Mouse (Mus musculus): ENCODE results near the gene Gdf11. TPM values are rescaled to one million over a fixed set of nuclear protein-coding genes. Genes with fewer than 3 reads are reported as not detected.

Gene Gdf11
- total and polyA plus RNA-seq, 3 experiments = 0.78 to 2.5 (median 2.0) TPM

DNA sequence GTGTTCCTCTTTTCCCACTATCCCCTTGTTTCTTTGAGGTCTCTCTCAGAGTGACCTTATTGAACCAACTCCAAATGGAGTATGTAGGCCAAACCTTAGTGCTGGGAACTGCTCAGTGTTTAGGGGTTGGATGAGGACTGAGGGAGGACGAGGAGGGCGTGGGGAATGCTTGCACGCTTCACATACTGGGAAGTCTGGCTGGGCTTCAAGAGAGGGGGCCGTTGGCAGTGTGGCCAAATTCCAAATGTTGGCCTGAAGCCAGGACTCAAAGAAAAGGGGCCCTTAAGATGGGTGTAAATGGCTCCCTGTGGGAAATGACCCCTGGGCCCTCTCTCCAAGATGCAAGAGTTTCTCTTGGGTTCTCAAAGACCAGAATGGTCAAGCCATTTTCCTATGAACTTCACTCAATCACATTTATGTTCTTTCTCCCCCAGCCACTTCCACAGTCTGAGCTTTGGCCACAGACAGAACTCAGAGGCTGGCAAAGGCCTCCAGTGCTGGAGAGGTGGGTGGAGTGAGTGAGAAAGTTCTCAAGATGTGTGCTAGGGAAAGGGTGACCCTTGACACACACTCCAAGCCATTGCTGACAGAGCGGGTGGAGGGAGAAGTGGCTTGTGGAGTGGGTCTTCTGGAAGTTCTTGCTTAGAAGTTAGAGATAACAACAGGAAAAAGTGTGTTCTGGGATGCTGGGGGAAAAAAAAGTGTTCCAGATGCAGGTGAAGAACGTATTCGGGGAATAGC is 38.3 kb upstream of the Gdf11 start:
- Histone ChIP-seq H3K4me3 (no peak overlapping the region), H3K27me3 (ENCODE audit: control insufficient read depth, insufficient read depth, low read length) (no peaks in the 10 kb centered on the region), H3K9ac (ENCODE audit: low read depth, low read length) (no peak overlapping the region), H3K4me1 (ENCODE audit: control insufficient read depth, insufficient read depth, low read length) (peaks cover 9% of the 10 kb centered on the region), H3K36me3 (ENCODE audit: control insufficient read depth, insufficient read depth, low read length) (no peaks in the 10 kb centered on the region), H3K79me2 (replicated peaks; ENCODE audit: control insufficient read depth, insufficient read depth, low read length) (no peaks in the 10 kb centered on the region), H3K27ac (peak overlapping the region; percentile 27)
- WGBS = 51% methylated on average over 7 of the region's 7 CpGs
- no peak for TF ChIP-seq POLR2A (IDR thresholded peaks at IDR 0.05; ENCODE audit: insufficient read depth, low read depth, low read length)
- intact Hi-C loops (cut with DNase I) = no loop called here
- DNase-seq = no peak

- DNase-seq = no peak
- 37% methylated on average over 4 of the region's 4 CpGs for WGBS
- Histone ChIP-seq H3K4me1 (ENCODE audit: control insufficient read depth, insufficient read depth, low read length) (peaks cover 12% of the 10 kb centered on the region), H3K36me3 (ENCODE audit: control insufficient read depth, insufficient read depth, low read length) (no peaks in the 10 kb centered on the region), H3K9ac (ENCODE audit: low read depth, low read length) (no peak overlapping the region), H3K27me3 (ENCODE audit: control insufficient read depth, insufficient read depth, low read length) (no peaks in the 10 kb centered on the region), H3K4me3 (no peak overlapping the region), H3K27ac (peak overlapping the region; percentile 23; the same call in 1 of the 2 replicates), H3K79me2 (replicated peaks; ENCODE audit: control insufficient read depth, insufficient read depth, low read length) (no peaks in the 10 kb centered on the region)
- intact Hi-C loops (cut with DNase I) = no loop called here
- no peak for TF ChIP-seq POLR2A (IDR thresholded peaks at IDR 0.05; ENCODE audit: insufficient read depth, low read depth, low read length)
- no peak for TF ChIP-seq EP300 (IDR thresholded peaks at IDR 0.05; ENCODE audit: insufficient read depth, low read depth, low read length)
- no peak for TF ChIP-seq CTCF (IDR thresholded peaks at IDR 0.05)
Observed at GRCm38 (mm10) chr10:128928356-128928755, 36.8 kb upstream of the Gdf11 start.

DNA sequence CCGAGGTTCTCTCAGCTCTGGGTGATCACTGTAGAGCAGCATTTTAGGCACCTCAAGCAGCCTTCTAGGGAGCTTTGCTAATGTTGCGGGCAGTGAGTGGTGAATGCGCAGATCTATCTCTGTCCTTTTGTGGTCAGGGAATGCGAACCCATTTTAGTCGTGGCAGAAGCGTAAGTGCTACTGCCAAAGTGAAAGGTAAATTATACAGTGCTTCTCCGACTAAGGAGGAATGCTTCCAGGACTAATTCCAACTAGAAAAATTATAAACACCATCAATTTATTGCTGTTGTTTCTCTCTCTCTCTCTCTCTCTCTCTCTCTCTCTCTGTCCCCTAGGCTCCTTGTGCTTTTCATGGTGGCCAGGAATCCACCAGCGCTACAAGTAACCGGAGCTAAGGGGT is 32.4 kb upstream of the Gdf11 start, which contains the start of gene Bloc1s1:
Gene Bloc1s1, minus strand, starts transcription at position 101 of the 400 bp plus-strand sequence.
- 41% methylated on average over 9 of the region's 9 CpGs for WGBS

GRCm38 (mm10) chr10:128923013-128923691 is 31.6 kb upstream of the Gdf11 start:
- TF ChIP-seq CTCF (IDR thresholded peaks at IDR 0.05) = peak; percentile 71
- TF ChIP-seq EP300 (IDR thresholded peaks at IDR 0.05; ENCODE audit: insufficient read depth, low read depth, low read length) = peak; percentile 53
- peak; percentile 86 for TF ChIP-seq POLR2A (IDR thresholded peaks at IDR 0.05; ENCODE audit: insufficient read depth, low read depth, low read length)
- H3K4me1 ChIP-seq (ENCODE audit: control insufficient read depth, insufficient read depth, low read length) = peaks cover 13% of the 10 kb centered on the region
- H3K36me3 ChIP-seq (ENCODE audit: control insufficient read depth, insufficient read depth, low read length) = no peaks in the 10 kb centered on the region
- H3K4me3 ChIP-seq = peak overlapping the region; percentile 95
- peak; percentile 96 to 97 for DNase-seq
- peak overlapping the region; percentile 98 for H3K27ac ChIP-seq
- peak overlapping the region; percentile 90 for H3K9ac ChIP-seq (ENCODE audit: low read depth, low read length)
- H3K27me3 ChIP-seq (ENCODE audit: control insufficient read depth, insufficient read depth, low read length) = no peaks in the 10 kb centered on the region
- whole genome bisulfite sequencing = under 1% methylated on average over 42 of the region's 42 CpGs
- H3K79me2 ChIP-seq (replicated peaks; ENCODE audit: control insufficient read depth, insufficient read depth, low read length) = no peaks in the 10 kb centered on the region
- intact Hi-C loops (cut with DNase I) = no loop called here

More for the DNA sequence above, 32.4 kb upstream of the Gdf11 start, which contains the start of gene Bloc1s1:
- Histone ChIP-seq H3K9ac (ENCODE audit: low read depth, low read length) (peak within 1 kb of the TSS; percentile 90), H3K79me2 (replicated peaks; ENCODE audit: control insufficient read depth, insufficient read depth, low read length) (no peaks in the 10 kb centered on the region), H3K4me1 (ENCODE audit: control insufficient read depth, insufficient read depth, low read length) (peaks cover 17% of the 10 kb centered on the region), H3K36me3 (ENCODE audit: control insufficient read depth, insufficient read depth, low read length) (no peaks in the 10 kb centered on the region), H3K27me3 (ENCODE audit: control insufficient read depth, insufficient read depth, low read length) (no peaks in the 10 kb centered on the region), H3K27ac (peak within 1 kb of the TSS; percentile 98), H3K4me3 (peak within 1 kb of the TSS; percentile 95)
- no peak for DNase-seq
- TF ChIP-seq CTCF (IDR thresholded peaks at IDR 0.05) = no peak
- no peak for TF ChIP-seq POLR2A (IDR thresholded peaks at IDR 0.05; ENCODE audit: insufficient read depth, low read depth, low read length)
- TF ChIP-seq EP300 (IDR thresholded peaks at IDR 0.05; ENCODE audit: insufficient read depth, low read depth, low read length) = no peak
- intact Hi-C loops (cut with DNase I) = no loop called here

DNA sequence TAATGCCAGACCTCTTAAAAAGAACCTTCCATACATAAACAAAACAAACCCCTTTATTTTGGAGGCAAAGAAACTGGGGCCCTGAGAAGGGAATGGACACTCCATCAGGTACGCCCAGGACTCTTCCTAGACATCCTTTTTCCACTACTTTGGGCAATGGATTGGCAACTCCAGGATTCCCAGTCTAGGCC is 31.2 kb upstream of the Gdf11 start, which contains the start of gene Rdh5:
Gene Rdh5, minus strand, starts transcription at position 67 of the 191 bp plus-strand sequence.
- H3K27me3 ChIP-seq (ENCODE audit: control insufficient read depth, insufficient read depth, low read length) = no peaks in the 10 kb centered on the region
- WGBS = 16% methylated on average over 1 of the region's 1 CpGs
- no peaks in the 10 kb centered on the region for H3K79me2 ChIP-seq (replicated peaks; ENCODE audit: control insufficient read depth, insufficient read depth, low read length)
- H3K9ac ChIP-seq (ENCODE audit: low read depth, low read length) = peak within 1 kb of the TSS; percentile 90
- H3K4me3 ChIP-seq = peak within 1 kb of the TSS; percentile 95
- no peaks in the 10 kb centered on the region for H3K36me3 ChIP-seq (ENCODE audit: control insufficient read depth, insufficient read depth, low read length)
- DNase-seq = no peak
- TF ChIP-seq POLR2A (IDR thresholded peaks at IDR 0.05; ENCODE audit: insufficient read depth, low read depth, low read length) = no peak
- TF ChIP-seq EP300 (IDR thresholded peaks at IDR 0.05; ENCODE audit: insufficient read depth, low read depth, low read length) = no peak
- TF ChIP-seq CTCF (IDR thresholded peaks at IDR 0.05) = no peak
- intact Hi-C loops (cut with DNase I) = no loop called here
- H3K4me1 ChIP-seq (ENCODE audit: control insufficient read depth, insufficient read depth, low read length) = peaks cover 13% of the 10 kb centered on the region
- H3K27ac ChIP-seq = peak within 1 kb of the TSS; percentile 98

All from heart, adult 2 months (tissue).